Mouse (Mus musculus) cerebellum, postnatal 10 days (tissue): ENCODE data around the gene Vinac1.

Source experiments
- DNase-seq, 2 experiments: peaks; one replicate each; pipeline ENCODE4 v3.0.0; 2021; ENCODE audit warnings: mixed read lengths in 2 of 2

The Vinac1 gene

GRCm38 (mm10) chr2:129047811-129048210 lies at the start of gene Vinac1:
Gene Vinac1, minus strand, starts transcription at chr2:129048172.
- DNase-seq = peak; percentile 44 to 64

GRCm38 (mm10) chr2:129093926-129094724 lies 46.2 kb upstream of the Vinac1 start:
- no peak for DNase-seq

GRCm38 (mm10) chr2:129092810-129093209 lies 44.8 kb upstream of the Vinac1 start:
- no peak for DNase-seq

GRCm38 (mm10) chr2:129090370-129090769 lies 42.4 kb upstream of the Vinac1 start:
- no peak for DNase-seq

- DNase-seq = no peak
These were observed 39.5 kb upstream of the Vinac1 start for GRCm38 (mm10) chr2:129087520-129087919.

GRCm38 (mm10) chr2:129084959-129085358 lies 37.0 kb upstream of the Vinac1 start:
- peak; percentile 54 to 66 for DNase-seq

- DNase-seq = no peak
These were observed 35.5 kb upstream of the Vinac1 start for GRCm38 (mm10) chr2:129083514-129083913.

GRCm38 (mm10) chr2:129081097-129081496 lies 33.1 kb upstream of the Vinac1 start:
- peak; percentile 36 to 44 for DNase-seq

GRCm38 (mm10) chr2:129079194-129079593 lies 31.2 kb upstream of the Vinac1 start:
- DNase-seq = no peak

GRCm38 (mm10) chr2:129078313-129078712 lies 30.3 kb upstream of the Vinac1 start:
- peak; percentile 48 to 49 for DNase-seq

- DNase-seq = no peak
These were observed 22.3 kb upstream of the Vinac1 start for GRCm38 (mm10) chr2:129070296-129070695.

GRCm38 (mm10) chr2:129066326-129066725 lies 18.4 kb upstream of the Vinac1 start:
- peak; percentile 61 to 68 for DNase-seq

- peak; percentile 90 to 92 for DNase-seq
These were observed 17.7 kb upstream of the Vinac1 start, which contains the start of gene Ttl for GRCm38 (mm10) chr2:129065437-129066282. Gene Ttl, plus strand, starts transcription at chr2:129065942.

- DNase-seq = no peak
These were observed 13.6 kb upstream of the Vinac1 start for GRCm38 (mm10) chr2:129061456-129062059.

- no peak for DNase-seq
These were observed 10.0 kb upstream of the Vinac1 start for GRCm38 (mm10) chr2:129057920-129058361.

GRCm38 (mm10) chr2:129057256-129057655 lies 9.3 kb upstream of the Vinac1 start:
- DNase-seq = no peak

- DNase-seq = peak; percentile 45 to 61
These were observed 8.6 kb upstream of the Vinac1 start for GRCm38 (mm10) chr2:129056597-129056996.

GRCm38 (mm10) chr2:129055741-129056140 lies 7.8 kb upstream of the Vinac1 start:
- DNase-seq = no peak

GRCm38 (mm10) chr2:129052451-129052983 lies 4.5 kb upstream of the Vinac1 start:
- no peak for DNase-seq

- DNase-seq = no peak
These were observed 1.2 kb downstream of the Vinac1 start for GRCm38 (mm10) chr2:129046846-129047196.

GRCm38 (mm10) chr2:129046172-129046845 lies 1.7 kb downstream of the Vinac1 start:
- DNase-seq = peak in 1 of 2 experiments; percentile 25

GRCm38 (mm10) chr2:129040567-129040966 lies 7.4 kb downstream of the Vinac1 start:
- DNase-seq = no peak
